18 mouse cellular contexts compared by ENCODE assay signal in the genomic region with DNA sequence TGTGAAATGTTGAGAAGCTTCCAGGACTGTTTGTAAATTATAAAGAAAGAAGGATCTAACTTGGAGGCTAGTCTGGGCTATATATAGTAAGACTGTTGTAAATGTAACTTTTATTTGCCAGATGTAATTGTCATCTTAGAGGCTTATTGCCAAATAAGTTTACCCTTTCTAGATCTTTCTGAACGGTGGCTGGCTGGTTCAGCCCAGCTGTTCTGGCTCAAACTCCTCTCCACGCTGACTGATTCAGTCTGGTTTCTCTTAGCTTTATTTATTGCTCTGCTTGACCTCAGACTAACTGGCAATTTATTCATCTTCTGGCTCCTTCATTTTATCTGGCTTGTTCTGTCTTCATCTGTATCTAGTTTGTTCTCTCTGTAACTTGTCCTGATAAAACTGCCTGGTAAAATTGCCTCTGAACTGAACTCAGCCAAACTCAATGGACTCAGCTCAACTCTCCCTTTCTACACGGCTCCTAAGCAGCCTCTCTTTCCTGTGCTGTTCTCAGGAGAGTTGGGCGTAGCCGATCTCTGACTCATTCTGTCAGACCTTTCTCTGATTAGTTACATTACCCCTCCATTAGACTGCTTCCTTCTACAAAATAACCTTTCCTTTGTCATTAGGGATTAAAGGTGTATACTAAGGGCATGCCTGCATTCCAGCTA. TPM values are rescaled to one million over a fixed set of nuclear protein-coding genes. Genes with fewer than 3 reads are reported as not detected.
DNase-seq lines count a peak whose midpoint lies in the region; ATAC-seq lines count a peak whose summit lies in the region.
"Had no signal": no experiment of that assay in that cellular context is flagged by ENCODE, and none has a peak within 500 bp of the region (broad histone marks: within the 10 kb centered on the region; RNA-seq: fewer than 3 reads in every experiment).

No protein-coding gene starts in this region.

- H3K4me1 ChIP-seq in kidney, embryonic 14.5 days (ENCODE audit: control insufficient read depth, insufficient read depth, low read length): 0 out of 2 replicates have a peak, but pooled peaks cover 4% of the 10 kb centered on the region
- H3K4me1 ChIP-seq in lung, embryonic 15.5 days: no peaks in the 10 kb centered on the region
- H3K4me1 ChIP-seq in stomach, embryonic 16.5 days (ENCODE audit: control insufficient read depth, insufficient read depth, low read length): no peaks in the 10 kb centered on the region
- H3K4me1 ChIP-seq: limb, embryonic 13.5 days had no signal

- no peak for DNase-seq in kidney, postnatal 25 days
- DNase-seq in lung, postnatal 14 days: no peak
- peak; percentile 22 for DNase-seq in adipocyte (ENCODE audit: low spot score)
- no peak for DNase-seq in adrenal gland, postnatal 10 days
- DNase-seq: adrenal gland, postnatal 14 days; cerebellum, adult 8-10 months; heart, postnatal 14 days; liver, postnatal 0 days; right cerebral cortex, postnatal 4 days; thymus, postnatal 36 days had no signal

- H3K27ac ChIP-seq in kidney, embryonic 14.5 days (ENCODE audit: low read depth, low read length): no peak overlapping the region
- H3K27ac ChIP-seq in lung, embryonic 15.5 days: no peak overlapping the region
- peak overlapping the region; percentile 25; the same call in 1 of the 2 replicates for H3K27ac ChIP-seq in stomach, embryonic 16.5 days (ENCODE audit: low read length)
- H3K27ac ChIP-seq: heart, adult 2 months; hindbrain, embryonic 14.5 days; layer of hippocampus, adult 2 months; limb, embryonic 13.5 days had no signal

- H3K9me3 ChIP-seq in kidney, embryonic 14.5 days (ENCODE audit: control insufficient read depth, low read length): no peaks in the 10 kb centered on the region
- H3K9me3 ChIP-seq in lung, embryonic 15.5 days: no peaks in the 10 kb centered on the region
- H3K9me3 ChIP-seq in stomach, embryonic 16.5 days (replicated peaks; ENCODE audit: control insufficient read depth, low read length): no peaks in the 10 kb centered on the region
- H3K9me3 ChIP-seq: limb, embryonic 13.5 days had no signal

- H3K36me3 ChIP-seq in kidney, embryonic 14.5 days (ENCODE audit: control insufficient read depth, insufficient read depth, low read length): peaks cover 20% of the 10 kb centered on the region; the same call in 1 of the 2 replicates
- 0 out of 2 replicates have a peak, but pooled peaks cover 3% of the 10 kb centered on the region for H3K36me3 ChIP-seq in lung, embryonic 15.5 days
- H3K36me3 ChIP-seq in stomach, embryonic 16.5 days (ENCODE audit: control insufficient read depth, insufficient read depth, low read length): peaks cover 3% of the 10 kb centered on the region; the same call in 1 of the 2 replicates

- H3K4me2 ChIP-seq in kidney, embryonic 14.5 days (replicated peaks; ENCODE audit: low read depth, low read length): no peak overlapping the region
- no peak overlapping the region for H3K4me2 ChIP-seq in lung, embryonic 15.5 days
- no peak overlapping the region for H3K4me2 ChIP-seq in stomach, embryonic 16.5 days (ENCODE audit: low read depth, low read length)
- H3K4me2 ChIP-seq: hindbrain, embryonic 14.5 days; limb, embryonic 13.5 days; midbrain, embryonic 11.5 days had no signal

- no peak overlapping the region for H3K4me3 ChIP-seq in kidney, embryonic 14.5 days (ENCODE audit: low read length)
- no peak overlapping the region for H3K4me3 ChIP-seq in lung, embryonic 15.5 days
- H3K4me3 ChIP-seq in stomach, embryonic 16.5 days (replicated peaks; ENCODE audit: low read length): no peak overlapping the region
- H3K4me3 ChIP-seq: heart, adult 2 months; layer of hippocampus, adult 2 months; limb, embryonic 13.5 days had no signal

- peak; percentile 80; the same call in 1 of the 2 replicates for ATAC-seq in kidney, embryonic 14.5 days (ENCODE audit: low FRiP score, low TSS enrichment)
- ATAC-seq in lung, embryonic 15.5 days (ENCODE audit: borderline replicate concordance, extremely low read depth, low FRiP score, low TSS enrichment): peak; percentile 81; the same call in 1 of the 2 replicates
- ATAC-seq in stomach, embryonic 16.5 days (ENCODE audit: insufficient read depth, low FRiP score): peak; percentile 80; the same call in 1 of the 2 replicates
- ATAC-seq: liver, postnatal 0 days had no signal

- no peak overlapping the region for H3K9ac ChIP-seq in kidney, embryonic 14.5 days (ENCODE audit: low read depth, low read length)
- H3K9ac ChIP-seq in lung, embryonic 15.5 days: no peak overlapping the region
- no peak overlapping the region for H3K9ac ChIP-seq in stomach, embryonic 16.5 days (ENCODE audit: low read length)
- H3K9ac ChIP-seq: hindbrain, embryonic 14.5 days; limb, embryonic 13.5 days; liver, postnatal 0 days had no signal

- no peaks in the 10 kb centered on the region for H3K27me3 ChIP-seq in kidney, embryonic 14.5 days (ENCODE audit: control insufficient read depth, insufficient read depth, low read length)
- no peaks in the 10 kb centered on the region for H3K27me3 ChIP-seq in lung, embryonic 15.5 days
- H3K27me3 ChIP-seq in stomach, embryonic 16.5 days (ENCODE audit: control insufficient read depth, insufficient read depth, low read length): no peaks in the 10 kb centered on the region
- H3K27me3 ChIP-seq: limb, embryonic 13.5 days had no signal

- 35% methylated on average over 5 of the region's 5 CpGs for WGBS in kidney, embryonic 14.5 days
- WGBS in lung, embryonic 15.5 days: 54% methylated on average over 5 of the region's 5 CpGs
- WGBS in stomach, embryonic 16.5 days: 36% methylated on average over 5 of the region's 5 CpGs

RNA-seq across cellular contexts. Expression of gene Abcc1, which starts 55.7 kb away (rescaled TPM):
- polyA plus RNA-seq in kidney, embryonic 14.5 days (2014; fragmentation: Nextera tagmentation; extraction: Ambion mirVana): 9.1 and 13.6 TPM in 2 replicates
- polyA plus RNA-seq in lung, embryonic 15.5 days (2015; fragmentation: Nextera tagmentation; extraction: Ambion mirVana): 10.7 and 11.4 TPM in 2 replicates
- polyA plus RNA-seq in stomach, embryonic 16.5 days (2015; fragmentation: Nextera tagmentation; extraction: Ambion mirVana): 13.6 and 14.3 TPM in 2 replicates
- total RNA-seq in adrenal gland, postnatal 10 days (2021): 10 to 100 TPM; 16.8 to 27.0 TPM
